Mouse (Mus musculus) brain, embryonic 14.5 days (tissue): Measurements from ENCODE around the gene Ptger4.

Source experiments
- CTCF ChIP-seq: fragments of 200-500 bp; IDR thresholded peaks from 2 replicates; pipeline ENCODE4 v1.5.1; 2012; ENCODE audit warnings: inconsistent platforms, mild to moderate bottlenecking, moderate library complexity, borderline replicate concordance; ENCODE audit not compliant: insufficient read depth, insufficient read length; ENCODE audit errors: extremely low read depth
- POLR2A ChIP-seq: fragments of 200-500 bp; IDR thresholded peaks from 2 replicates; pipeline ENCODE4 v1.6.1; 2012; ENCODE audit warnings: mild to moderate bottlenecking, inconsistent platforms, borderline replicate concordance; ENCODE audit not compliant: poor library complexity, insufficient read depth, insufficient read length, severe bottlenecking; ENCODE audit errors: extremely low read depth

- TF ChIP-seq CTCF (no peak), POLR2A (no peak)
Observed at GRCm38 (mm10) chr15:5262874-5263504, 19.0 kb upstream of the Ptger4 start.
